Mouse (Mus musculus) testis, postnatal 14 days (tissue): ENCODE results near the gene Slc44a1.

ENCODE experiments used
- DNase-seq: peaks from one replicate; pipeline ENCODE4 v3.0.0; 2021; ENCODE audit warnings: low spot score

Slc44a1 gene

DNA sequence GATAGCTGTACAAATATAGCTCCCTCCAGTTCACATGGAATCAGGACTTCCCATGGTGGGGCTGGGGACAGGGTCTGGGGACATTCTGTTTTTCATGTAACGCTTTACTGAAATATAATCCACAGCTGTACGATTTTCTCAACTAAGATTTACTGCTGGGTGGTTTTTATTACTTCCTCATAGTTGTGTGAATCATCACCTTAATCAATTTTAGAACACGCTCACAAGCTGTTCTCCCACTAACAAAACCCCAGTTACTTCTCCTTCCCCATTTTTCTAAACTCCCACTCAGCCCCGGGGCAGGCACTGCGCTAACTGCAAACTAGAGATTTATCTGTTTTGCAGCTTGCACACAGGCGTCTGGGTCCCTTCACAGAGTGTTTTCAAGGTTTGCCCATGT is 28.8 kb downstream of the Slc44a1 start:
- DNase-seq, result no peak

DNA sequence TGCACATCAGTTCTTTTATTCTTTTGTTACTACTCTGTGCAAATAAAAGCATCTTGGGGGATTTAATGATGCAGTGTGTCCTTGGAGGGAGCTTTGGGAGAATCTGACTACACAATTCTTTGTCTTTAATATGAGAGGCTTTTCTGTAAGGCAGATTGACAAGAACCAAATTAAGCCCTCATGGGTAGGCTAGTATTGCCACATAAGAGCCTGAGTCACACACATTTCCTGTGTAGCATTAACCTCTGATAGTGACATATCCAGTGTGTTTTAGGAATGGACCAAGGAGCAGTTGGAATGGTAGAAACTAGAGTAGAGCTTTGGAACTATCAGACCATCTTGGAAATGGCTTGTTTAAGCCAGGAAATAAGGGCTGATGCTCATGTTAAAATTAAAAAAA is 33.9 kb downstream of the Slc44a1 start:
- DNase-seq, result no peak

DNA sequence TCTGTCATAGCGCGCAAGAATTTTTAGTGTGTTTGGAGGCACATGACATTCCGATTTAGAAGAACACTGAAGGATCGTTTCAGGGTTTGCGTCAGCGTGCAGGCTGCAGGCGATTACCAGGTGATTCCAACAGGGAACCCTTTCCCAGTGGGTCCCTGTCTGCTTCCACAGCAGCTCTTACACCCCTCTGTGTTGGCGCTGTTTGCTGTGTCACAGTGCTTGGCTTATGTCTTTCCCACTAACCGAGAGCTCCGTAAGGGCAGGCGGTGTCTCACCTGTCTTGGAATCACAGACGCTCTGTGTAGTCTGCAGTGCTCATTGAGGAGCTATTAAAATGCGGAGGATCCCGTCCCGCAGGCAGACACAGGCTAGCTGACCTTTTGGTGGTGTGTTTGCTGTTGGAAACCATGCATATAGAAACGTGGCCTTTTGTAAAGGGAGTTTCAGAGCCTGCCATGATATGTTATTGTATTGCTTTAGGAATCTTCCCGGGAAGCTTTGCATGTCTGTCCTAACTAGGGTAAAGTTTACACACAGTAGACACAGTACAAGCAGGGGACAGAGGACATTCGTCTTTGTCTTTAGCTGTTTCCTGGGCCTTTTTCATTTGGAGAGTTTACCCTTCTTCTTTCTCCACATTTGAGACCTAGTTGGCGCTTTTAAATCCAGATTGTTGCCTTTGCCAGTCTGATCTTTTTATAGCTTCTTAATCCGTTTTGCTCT is 35.2 kb downstream of the Slc44a1 start:
- DNase-seq, result no peak

DNA sequence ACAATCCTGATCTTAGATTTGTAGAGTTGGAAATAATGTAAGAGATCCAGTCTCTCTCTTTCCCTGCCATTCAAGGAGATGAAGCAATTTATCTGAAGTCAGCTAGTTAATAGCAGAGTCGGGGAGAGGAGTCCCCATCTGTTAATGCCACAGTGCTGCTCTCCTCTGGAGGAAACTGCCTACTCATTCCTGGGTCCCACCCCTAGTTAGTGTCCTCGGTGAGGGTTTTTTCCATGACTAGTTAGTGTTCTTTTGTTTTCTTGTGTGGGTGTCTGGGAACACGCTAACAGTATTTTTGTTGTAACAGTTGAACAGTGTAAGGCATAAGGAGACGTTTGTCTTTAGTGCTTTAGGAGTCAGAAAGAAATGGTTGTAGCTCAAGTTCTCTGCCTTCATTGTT is 38.4 kb downstream of the Slc44a1 start:
- no peak for DNase-seq

DNA sequence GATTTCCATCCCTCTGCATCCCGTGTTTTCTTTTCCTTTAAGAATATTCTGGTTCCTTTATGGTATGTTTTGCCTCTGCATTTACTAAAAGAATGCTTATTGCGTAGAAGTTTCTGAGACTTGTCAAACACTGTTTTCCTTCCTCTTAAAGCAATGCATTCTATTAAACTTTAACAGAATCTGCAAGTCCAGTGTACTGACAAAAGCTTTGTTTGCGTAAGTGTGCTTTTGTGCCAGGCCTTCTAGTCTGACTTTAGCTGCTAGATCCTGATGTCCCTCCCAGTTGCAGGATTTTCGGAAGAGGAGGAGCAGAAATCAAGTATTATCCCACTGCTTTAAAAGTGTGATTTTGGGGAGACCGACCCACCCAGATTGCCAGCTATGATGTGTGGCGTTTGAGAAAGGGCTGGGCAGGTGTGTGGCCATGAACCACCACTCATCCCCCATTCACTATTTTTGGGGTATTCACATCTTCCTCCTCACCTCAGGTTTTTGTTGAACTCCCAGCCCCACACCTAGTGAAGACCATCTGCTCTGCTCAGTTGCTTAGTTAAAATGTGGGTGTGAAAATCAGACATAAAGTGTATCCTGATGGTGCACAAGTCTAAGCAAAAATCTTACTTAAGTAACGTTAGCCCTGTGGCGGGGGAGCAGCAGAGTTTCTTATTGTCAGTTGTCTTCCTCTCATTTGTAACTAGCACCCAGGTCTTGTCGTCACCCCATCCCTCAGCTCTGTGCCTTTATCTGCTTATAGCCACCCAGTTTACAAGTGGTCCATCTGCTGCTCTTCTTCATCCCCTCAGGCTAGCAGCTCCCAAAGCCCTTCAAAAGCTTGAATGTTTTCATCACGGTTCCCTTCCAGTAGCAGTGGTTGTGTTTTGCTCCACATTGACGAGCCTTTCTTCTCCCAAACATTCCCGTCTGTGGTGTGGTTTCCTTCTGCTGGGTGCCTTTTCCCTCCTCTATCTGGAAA is 47.3 kb downstream of the Slc44a1 start:
- no peak for DNase-seq

DNA sequence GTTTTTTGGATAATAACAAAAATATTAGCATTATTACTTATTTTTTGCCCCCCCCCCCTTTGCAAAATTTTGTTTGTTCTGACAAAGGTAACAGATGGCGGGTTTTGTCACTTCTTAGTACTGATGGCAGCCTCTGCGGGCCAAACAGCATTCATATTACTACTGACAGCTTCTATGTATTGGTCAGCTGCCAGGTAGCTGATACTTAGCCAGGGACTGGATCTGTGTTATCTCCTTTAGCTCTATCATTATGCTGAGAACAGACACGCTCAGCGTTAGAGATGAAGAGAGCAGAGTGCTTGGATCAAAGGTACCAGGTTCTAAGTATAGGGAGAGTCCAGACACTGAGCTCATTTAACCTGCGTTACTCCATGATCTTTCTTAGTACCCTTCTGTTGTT is 48.6 kb downstream of the Slc44a1 start:
- DNase-seq, result no peak

DNA sequence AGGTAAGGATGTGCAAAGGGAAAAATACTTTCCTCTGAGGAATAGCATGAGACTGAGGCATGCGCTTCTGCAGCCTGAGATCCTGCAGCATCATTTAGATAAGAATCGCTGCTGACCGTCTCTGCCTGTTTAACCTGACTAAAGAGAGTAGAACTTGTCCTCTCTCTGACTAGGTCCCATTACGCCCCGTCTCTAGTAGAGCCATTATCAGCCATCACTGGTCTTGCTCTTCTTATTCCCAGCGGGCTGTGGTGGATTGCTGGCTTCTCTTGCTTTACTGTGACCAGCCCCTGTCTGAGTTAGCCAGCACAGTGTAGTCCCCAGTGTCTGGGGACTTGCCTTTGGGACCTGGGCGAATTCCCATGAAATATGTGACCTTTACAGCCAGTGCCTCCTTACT is 50.2 kb downstream of the Slc44a1 start:
- DNase-seq, result no peak

DNA sequence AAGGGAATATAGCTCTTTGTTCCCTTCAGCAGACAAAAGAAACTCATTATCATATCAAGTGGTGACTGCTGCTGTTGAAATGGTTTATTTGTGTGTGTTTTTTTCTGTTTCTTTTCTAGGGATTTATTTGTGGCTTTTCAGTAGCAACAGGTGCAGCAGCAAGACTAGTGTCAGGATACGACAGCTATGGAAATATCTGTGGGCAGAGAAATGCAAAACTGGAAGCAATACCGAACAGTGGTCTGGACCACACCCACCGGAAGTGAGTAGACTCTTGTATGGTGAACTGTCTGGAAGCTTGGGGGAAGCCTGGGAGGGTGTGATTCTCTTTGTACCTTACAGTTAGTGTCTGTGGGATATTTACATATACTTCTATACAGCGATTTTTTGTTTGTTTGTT is 51.1 kb downstream of the Slc44a1 start:
- DNase-seq, result no peak

DNA sequence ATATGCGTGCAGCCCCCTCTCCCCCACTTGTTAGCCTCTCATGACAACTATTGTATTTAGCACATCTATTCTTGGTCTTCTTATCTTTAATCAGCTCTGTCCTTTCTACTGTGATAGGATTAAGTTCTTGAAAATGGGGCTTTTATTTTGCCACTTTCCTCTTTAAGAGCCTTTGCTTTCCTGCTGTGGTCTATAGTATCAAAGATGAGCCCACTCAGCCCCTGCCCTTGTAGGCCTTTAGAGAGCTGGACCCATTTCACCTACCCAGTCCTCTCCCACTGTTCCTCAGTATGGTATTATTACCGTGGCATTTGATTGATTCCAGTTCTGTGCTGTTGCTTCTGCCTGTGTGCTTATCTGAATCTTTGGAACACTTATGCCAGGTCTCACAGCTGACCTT is 55.4 kb downstream of the Slc44a1 start:
- no peak for DNase-seq

DNA sequence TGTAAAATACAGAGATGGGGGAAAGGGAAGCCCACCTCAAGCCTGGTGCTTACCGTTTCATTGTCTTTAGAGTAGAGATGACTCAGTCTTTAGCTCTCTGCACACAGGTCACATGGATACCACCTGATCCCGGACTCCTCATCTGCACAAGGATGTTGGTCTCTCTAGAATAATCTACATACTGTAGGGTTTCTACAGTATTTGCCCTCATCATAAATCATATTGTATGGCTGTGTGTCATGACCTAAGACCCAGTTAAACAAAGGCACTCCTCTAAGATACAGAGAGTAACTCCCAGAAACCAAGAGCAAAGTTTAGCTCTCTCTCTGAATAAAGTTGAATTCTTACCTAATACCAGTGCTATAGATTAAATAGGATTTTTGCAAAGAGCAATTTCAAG is 62.6 kb downstream of the Slc44a1 start:
- DNase-seq, result no peak

DNA sequence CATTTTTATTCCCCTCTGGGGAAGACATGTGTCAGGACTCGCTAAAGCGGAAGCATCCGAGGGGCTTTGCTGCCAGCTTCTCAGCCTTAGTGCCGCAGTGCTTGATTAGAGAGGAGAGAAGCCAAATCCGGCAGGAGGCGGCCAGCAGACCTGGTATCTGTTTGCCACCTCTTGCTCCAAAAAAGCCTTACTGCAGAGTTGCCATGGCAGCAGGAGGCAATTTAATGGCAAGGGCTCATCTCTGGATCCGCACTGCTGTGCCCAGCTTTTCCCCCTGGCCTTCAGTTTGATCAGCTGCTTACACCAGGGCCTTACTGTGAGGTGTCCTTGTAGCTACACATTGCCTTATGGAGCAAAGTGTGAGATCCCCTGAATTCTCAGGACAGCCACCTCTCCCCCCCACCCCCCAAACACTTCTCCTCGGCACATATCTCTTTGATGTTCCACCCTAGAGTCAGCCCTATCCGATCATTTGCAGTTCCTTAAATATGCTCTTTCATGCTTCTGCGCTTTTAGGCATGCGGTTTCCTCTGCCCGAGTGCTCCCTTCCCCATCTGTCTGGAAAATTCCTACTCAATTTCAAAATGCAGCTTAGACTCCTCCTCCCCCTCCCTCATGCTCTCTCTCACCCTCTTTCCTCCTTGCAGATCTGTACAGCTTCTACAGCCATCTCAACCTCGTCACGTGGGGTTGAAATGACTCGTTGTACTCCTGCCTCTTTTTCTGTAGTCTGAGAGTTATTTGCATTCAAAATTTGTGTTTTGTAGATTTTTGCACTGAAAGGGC is 72.1 kb downstream of the Slc44a1 start:
- DNase-seq, result no peak

DNA sequence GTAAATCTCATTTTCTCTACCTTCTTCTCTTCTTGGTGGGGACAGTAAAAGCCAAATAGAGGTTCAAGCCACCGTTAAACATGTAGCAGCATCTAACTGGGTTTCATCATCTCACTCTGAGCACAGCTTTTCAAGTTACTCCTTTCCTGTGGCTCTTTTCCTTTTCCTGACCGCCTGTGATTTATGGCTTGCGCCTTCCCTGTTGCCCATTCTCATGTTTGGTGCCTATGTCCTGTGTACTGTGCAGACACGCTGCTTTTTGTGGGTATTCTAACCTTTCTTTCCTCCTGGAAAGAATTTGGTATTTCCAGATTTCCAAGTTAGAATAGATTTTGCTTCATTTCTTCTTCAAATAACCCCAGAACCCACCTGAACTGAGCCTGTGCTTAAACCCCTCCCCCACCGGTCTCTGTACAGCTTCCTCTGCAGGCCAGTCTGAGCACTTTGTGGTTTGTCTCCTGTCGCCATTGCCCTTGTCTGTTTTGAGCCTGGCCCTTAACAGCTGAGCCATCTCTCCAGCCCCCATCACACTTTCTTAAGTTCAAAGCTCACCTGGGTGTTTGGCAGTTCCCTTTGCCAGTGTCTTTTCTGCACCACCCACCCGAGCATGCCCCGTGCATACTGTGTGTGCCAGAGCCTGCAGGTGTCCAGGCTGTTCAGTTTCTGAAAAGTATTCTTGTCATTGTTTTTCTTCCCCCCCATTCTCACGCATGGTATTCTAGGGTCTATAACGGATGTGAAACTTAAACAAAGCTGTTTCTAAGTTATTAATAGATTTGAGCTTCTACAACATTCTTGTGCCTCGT is 73.3 kb downstream of the Slc44a1 start:
- no peak for DNase-seq

DNA sequence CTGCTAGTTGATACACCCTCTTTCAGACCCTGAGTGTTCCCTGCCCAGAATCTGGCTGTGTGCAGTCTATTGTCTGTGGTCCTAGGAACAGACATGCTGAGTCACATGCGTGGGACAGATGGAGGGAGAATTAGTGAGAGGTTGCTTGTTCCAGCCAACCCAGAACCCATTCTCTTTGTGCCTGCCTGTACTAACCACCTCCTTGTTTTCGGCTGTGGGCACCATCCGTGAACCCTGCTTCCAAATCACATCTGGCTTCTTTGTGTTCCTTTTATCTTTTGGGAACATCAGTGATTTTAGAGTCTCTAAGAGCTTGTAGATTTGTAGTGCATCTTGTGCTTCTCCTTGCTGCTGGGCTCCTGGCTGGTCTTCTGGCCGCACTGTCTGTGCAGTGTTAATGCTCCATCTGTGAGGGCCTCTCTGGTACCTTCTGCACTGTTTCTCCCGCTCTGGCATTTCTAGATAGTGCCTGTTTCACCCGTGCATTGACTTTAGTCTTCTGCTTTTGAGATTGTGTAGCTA is 75.9 kb downstream of the Slc44a1 start:
- DNase-seq, result no peak

DNA sequence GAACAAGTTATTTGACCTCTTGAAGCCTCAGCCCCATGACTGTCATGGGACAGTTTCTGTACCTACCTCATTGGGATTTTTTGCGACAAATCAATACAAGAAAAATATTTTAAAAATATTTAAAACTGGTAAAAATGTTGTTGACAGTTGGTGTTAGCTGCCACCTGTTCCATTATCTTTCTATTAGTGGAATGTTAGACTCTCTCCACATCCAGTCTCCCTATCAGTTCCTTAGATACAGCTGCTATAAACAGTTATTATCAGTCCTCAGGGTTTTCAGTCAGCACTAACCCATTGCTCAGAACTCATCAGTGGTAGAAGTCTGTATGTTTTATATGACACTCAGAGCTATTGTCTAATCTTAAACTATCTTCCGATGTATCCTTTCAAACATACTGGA is 79.2 kb downstream of the Slc44a1 start:
- no peak for DNase-seq

DNA sequence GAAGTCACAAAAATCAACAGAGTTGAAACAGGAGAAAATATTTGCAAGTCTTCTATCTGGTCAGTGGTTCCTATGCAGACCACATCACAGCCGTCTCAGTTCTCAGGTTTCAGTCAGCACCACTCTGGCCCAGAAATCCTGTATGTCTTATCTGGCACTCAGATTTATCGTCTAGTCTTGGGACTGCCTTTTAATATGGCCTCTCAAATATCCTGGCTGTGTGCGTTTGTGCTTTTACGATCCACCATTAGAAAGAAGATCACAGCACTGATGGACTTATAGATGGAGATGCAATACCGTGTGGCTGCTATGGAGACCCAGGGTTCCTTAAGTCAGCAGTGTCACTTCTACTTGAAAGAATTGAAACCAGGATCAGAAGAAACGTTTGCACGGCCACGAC is 80.8 kb downstream of the Slc44a1 start:
- DNase-seq, result no peak

DNA sequence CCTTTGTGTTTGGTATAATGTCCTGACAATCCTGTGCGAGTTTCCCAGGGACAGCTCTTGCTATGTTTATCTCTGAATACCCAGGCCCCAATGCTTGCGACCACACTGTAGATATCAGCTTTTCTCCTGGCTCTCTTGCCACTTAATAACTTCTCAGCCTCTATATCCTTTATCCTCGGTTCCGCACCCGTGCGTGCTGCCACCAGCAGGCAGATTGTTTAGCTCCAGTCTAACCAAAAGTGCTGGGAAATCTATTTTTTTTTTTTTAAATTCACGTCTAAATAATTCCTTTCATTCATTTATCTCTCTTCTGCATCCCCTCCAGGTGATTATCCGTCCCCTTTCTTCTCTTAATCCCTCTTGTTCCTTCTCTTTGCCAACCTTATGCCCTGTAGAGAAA is 82.4 kb downstream of the Slc44a1 start:
- no peak for DNase-seq

DNA sequence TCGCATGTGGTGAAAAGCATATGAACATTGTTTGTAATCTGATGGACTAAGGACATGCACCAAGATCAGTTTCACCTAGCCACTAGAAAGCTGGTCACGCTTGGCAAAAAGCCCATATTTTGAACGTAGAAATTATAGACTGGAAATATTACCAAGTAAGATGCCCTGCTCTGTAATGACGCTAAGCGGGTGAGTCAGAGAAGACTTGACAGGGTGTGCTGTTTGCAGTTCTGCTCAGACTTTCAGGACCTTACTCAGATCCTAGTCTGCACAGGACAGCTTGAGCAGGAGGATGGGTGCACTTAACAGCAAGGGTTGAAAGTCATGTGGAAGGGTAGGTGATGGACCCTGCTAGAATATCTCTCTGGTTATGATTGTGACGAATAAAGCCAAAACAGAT is 85.3 kb downstream of the Slc44a1 start:
- DNase-seq, result no peak

DNA sequence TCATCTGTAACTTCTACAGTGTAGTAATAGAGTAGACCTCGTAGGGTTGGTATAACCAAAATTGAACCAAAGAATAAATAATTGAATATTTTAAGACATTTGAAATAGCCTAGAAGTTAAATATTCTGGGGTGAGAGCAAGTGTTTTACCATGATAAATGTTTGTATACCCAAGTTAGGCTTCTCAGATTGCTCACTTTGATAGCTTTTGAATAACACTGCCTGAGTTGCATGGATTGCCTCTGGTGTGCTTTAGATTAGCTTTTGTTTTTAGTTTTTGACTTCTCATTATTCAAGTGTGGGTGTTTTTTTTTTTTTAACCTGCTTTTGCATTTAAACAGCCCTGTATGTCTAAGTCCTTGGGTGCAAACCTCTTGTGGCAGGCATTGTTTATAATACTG is 85.8 kb downstream of the Slc44a1 start:
- no peak for DNase-seq

DNA sequence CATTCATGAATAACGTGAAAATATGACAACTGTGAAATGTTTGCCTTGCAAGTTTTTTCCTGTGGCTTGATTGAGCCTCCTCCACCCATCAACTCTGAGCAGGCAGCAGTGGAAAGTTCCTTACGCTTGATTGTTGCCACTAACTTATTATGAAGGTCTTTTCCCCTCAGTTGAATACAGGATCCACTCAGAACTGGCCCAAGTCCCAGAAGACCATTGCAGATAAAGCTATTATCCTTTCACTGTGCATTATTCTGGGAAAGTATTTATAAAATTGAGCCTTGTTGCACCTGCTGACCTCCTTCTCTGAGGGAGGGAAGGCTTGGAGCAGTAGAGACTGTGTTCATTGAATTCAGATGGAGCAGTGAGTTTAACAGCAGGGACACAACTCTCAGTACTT is 86.2 kb downstream of the Slc44a1 start:
- no peak for DNase-seq

DNA sequence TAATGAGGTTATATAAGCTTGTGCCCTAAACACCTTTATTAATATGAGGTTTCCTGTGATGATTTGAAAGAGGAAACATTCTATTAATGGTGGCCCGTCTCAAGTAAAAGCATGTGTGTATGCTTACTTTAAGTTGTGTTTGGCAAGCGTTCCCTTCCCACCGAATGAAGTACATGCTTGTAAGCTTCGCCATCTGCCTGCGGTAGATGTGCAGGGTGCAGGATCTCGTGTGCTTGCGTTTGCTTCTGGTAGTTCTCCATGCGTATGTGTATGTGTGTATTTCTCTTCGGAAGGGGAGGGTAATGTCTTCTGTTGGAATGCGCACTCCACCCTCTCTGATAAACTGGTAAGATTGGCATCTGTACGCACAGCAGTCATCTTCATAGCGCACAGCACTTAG is 95.6 kb downstream of the Slc44a1 start:
- DNase-seq, result no peak

DNA sequence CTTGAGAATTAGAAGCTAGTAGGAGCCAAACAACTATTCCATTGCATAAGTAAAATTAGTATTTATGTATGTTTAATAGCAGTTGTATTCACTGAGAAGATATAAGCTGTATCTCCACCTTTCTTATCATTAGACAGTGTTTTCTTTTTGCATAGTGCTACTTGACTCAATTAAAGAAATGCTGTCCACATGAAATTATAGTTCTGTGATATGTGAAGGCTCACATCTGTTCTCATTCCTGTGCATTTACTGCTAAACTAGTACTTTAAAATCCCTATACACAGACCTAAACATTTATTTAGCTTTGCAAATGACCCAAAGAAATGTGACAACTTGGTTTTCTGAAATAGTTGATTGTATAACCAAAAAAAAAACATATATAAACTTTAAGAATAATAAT is 96.9 kb downstream of the Slc44a1 start:
- DNase-seq, result no peak

DNA sequence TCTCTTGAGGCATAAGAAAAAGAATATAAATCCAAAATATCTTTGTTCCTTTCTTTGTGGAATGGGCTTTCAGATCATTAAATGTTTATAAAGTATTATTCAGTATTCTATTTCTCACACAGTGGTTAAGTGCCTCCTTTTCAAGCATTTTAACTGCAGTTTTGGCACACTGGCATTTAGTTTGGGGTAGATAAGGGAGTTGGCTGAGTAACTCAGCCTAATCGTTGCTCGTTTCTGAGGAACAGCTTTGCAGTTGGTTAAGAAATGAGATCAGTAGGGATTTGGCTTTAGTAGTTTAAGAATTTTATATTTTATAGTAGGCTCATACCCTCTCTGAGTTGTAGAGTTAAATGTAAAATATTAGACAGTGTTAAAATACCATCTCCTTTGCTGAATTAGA is 97.3 kb downstream of the Slc44a1 start:
- no peak for DNase-seq
